In genomic region chr8:106338741-106339209, GRCm38 (mm10) we compare ENCODE assay signal across 8 mouse cellular contexts. TPM values are rescaled to one million over a fixed set of nuclear protein-coding genes. Genes with fewer than 3 reads are reported as not detected.
DNase-seq lines count a peak whose midpoint lies in the region.

No protein-coding gene starts in this region.

- no peaks in the 10 kb centered on the region for H3K36me3 ChIP-seq in hindbrain, embryonic 10.5 days

- peaks cover 35% of the 10 kb centered on the region for H3K4me1 ChIP-seq in hindbrain, embryonic 10.5 days (replicated peaks)

- peak overlapping the region; percentile 87 for H3K27ac ChIP-seq in hindbrain, embryonic 10.5 days

- peak overlapping the region; percentile 68 for H3K4me3 ChIP-seq in hindbrain, embryonic 10.5 days

- H3K9me3 ChIP-seq in hindbrain, embryonic 10.5 days = no peaks in the 10 kb centered on the region

- intact Hi-C loops in heart, postnatal 36 days (cut with DNase I) = no loop called here

- peaks cover 35% of the 10 kb centered on the region for H3K27me3 ChIP-seq in hindbrain, embryonic 10.5 days (ENCODE audit: insufficient read depth, poor library complexity, severe bottlenecking)

- 47% methylated on average over 8 of the region's 8 CpGs for WGBS in hindbrain, embryonic 10.5 days

- peak; percentile 31 to 52 for DNase-seq in heart, adult 18-20 months
- no peak for DNase-seq in heart, postnatal 36 days
- DNase-seq in embryo, embryonic 10.5 days (ENCODE audit: low spot score) = peak; percentile 28
- no peak for DNase-seq in hindbrain, embryonic 10.5 days (ENCODE audit: low spot score)
- peak; percentile 1 for DNase-seq in lung, postnatal 14 days
- DNase-seq in spleen, adult 12 weeks (ENCODE audit: low spot score) = peak; percentile 6
- DNase-seq in layer of hippocampus, adult 18-20 months (ENCODE audit: low spot score in 2 of 2) = no peak
- no peak for DNase-seq in thymus, adult 18-20 months

RNA-seq across cellular contexts. Expression of gene Smpd3, which starts 1.0 kb away (rescaled TPM):
- 1 to 10 TPM; 2.5 to 3.9 TPM for total RNA-seq in heart, adult 18-20 months (2021)
- 1 to 10 TPM; 3.1 to 3.5 TPM for total RNA-seq in heart, postnatal 36 days (2021)
- polyA plus RNA-seq in hindbrain, embryonic 10.5 days (2016; fragmentation: Nextera tagmentation; extraction: Ambion mirVana) = 12.7 and 20.9 TPM in 2 replicates
- total RNA-seq in layer of hippocampus, adult 18-20 months (2021) = 10 to 100 TPM; 74.0 to 80.3 TPM

Comparison
In these comparisons a context has a peak if more than half of its experiments do, and no peak if none do; other contexts are left out.
1. DNase-seq: peak in heart, adult 18-20 months (2 of 2), embryo, embryonic 10.5 days (single experiment), lung, postnatal 14 days (single experiment) and spleen, adult 12 weeks (single experiment); none in heart, postnatal 36 days (0 of 2), hindbrain, embryonic 10.5 days (single experiment), layer of hippocampus, adult 18-20 months (0 of 2) and thymus, adult 18-20 months (0 of 2).
2. RNA of gene Smpd3, which starts 1.0 kb away (total RNA-seq): 74.0 to 80.3 TPM in layer of hippocampus, adult 18-20 months; 2.5 to 3.9 TPM in heart, adult 18-20 months and 3.1 to 3.5 TPM in heart, postnatal 36 days; every median in the first group is over 10 times any median in the second.